Mouse (Mus musculus) left cerebral cortex, postnatal 14 days (tissue): ENCODE data around the gene Fam83f. TPM values are rescaled to one million over a fixed set of nuclear protein-coding genes. Genes with fewer than 3 reads are reported as not detected.

Source experiments
- DNase-seq, 2 experiments: peaks; one replicate each; pipeline ENCODE4 v3.0.0; 2021 to 2022; ENCODE audit warnings: low spot score in 2 of 2, mixed read lengths in 1 of 2
- intact Hi-C: fragments of 180-260 bp; cut with DNase I; formaldehyde crosslinking; loops from one replicate; pipeline ENCODE4 v1.15.1; 2025
- total RNA-seq, 2 experiments: library from RNA; stranded (reverse); gene quantifications; 2 replicates each; pipeline ENCODE4 v1.2.3; 2021

The Fam83f gene
- total RNA-seq, 2 experiments from 2014 or later: 0.37 to 0.53 TPM

- DNase-seq: no peak
- intact Hi-C loops: loop anchor here (5.0 kb wide), 1 partner anchor 614 kb away; no protein-coding TSS in a partner anchor
Observed at GRCm38 (mm10) chr15:80701481-80702257, 30.0 kb downstream of the Fam83f start.

GRCm38 (mm10) chr15:80702910-80703309 is 31.3 kb downstream of the Fam83f start:
- DNase-seq: peak in 1 of 2 experiments; percentile 36
- intact Hi-C loops: loop anchor here (5.0 kb wide), 1 partner anchor 616 kb away; no protein-coding TSS in a partner anchor

GRCm38 (mm10) chr15:80703495-80703894 is 31.8 kb downstream of the Fam83f start:
- intact Hi-C loops: loop anchor here (5.0 kb wide), 1 partner anchor 616 kb away; no protein-coding TSS in a partner anchor
- DNase-seq: no peak

GRCm38 (mm10) chr15:80704267-80704666 is 32.6 kb downstream of the Fam83f start:
- intact Hi-C loops: loop anchor here (2.0 to 5.0 kb wide), 2 partner anchors 439 to 617 kb away; partner anchors contain the start of gene Rps19bp1
- peak; percentile 83 to 86 for DNase-seq

- intact Hi-C loops: loop anchor here (2.0 to 5.0 kb wide), 4 partner anchors 171 to 441 kb away; partner anchors contain the start of gene Rps19bp1
- DNase-seq: peak; percentile 85 to 88
Observed at GRCm38 (mm10) chr15:80705828-80706549, 34.3 kb downstream of the Fam83f start.

GRCm38 (mm10) chr15:80706596-80706995 is 34.9 kb downstream of the Fam83f start:
- no peak for DNase-seq
- intact Hi-C loops: loop anchor here (2.0 to 5.0 kb wide), 3 partner anchors 171 to 240 kb away; no protein-coding TSS in a partner anchor

- intact Hi-C loops: loop anchor here (2.0 to 5.0 kb wide), 3 partner anchors 170 to 240 kb away; no protein-coding TSS in a partner anchor
- DNase-seq: peak; percentile 55 to 77
Observed at GRCm38 (mm10) chr15:80707088-80707487, 35.4 kb downstream of the Fam83f start.

- DNase-seq: peak in 1 of 2 experiments; percentile 67
- intact Hi-C loops: loop anchor here (5.0 kb wide), 2 partner anchors 168 to 188 kb away; no protein-coding TSS in a partner anchor
Observed at GRCm38 (mm10) chr15:80709593-80709992, 37.9 kb downstream of the Fam83f start.

GRCm38 (mm10) chr15:80710257-80710607 is 38.6 kb downstream of the Fam83f start:
- DNase-seq: no peak
- intact Hi-C loops: loop anchor here (2.0 kb wide), 1 partner anchor 89 kb away; no protein-coding TSS in a partner anchor

- intact Hi-C loops: loop anchor here (2.0 kb wide), 1 partner anchor 88 kb away; no protein-coding TSS in a partner anchor
- peak; percentile 99 for DNase-seq
Observed at GRCm38 (mm10) chr15:80710608-80711363, 39.1 kb downstream of the Fam83f start, which contains the start of gene Tnrc6b. Gene Tnrc6b, plus strand, starts transcription at chr15:80711313.

- intact Hi-C loops: loop anchor here (2.0 kb wide), 1 partner anchor 87 kb away; no protein-coding TSS in a partner anchor
Observed at GRCm38 (mm10) chr15:80711401-80712151, 39.9 kb downstream of the Fam83f start.

GRCm38 (mm10) chr15:80714299-80714698 is 42.7 kb downstream of the Fam83f start:
- intact Hi-C loops: no loop called here
- DNase-seq: no peak

More at GRCm38 (mm10) chr15:80711401-80712151, 39.9 kb downstream of the Fam83f start:
- DNase-seq: peak; percentile 65 to 83

GRCm38 (mm10) chr15:80716631-80717135 is 45.0 kb downstream of the Fam83f start:
- intact Hi-C loops: no loop called here
- no peak for DNase-seq

- intact Hi-C loops: no loop called here
Observed at GRCm38 (mm10) chr15:80717431-80717830, 45.8 kb downstream of the Fam83f start.

GRCm38 (mm10) chr15:80720249-80720648 is 48.6 kb downstream of the Fam83f start:
- intact Hi-C loops: no loop called here
- no peak for DNase-seq

More at GRCm38 (mm10) chr15:80717431-80717830, 45.8 kb downstream of the Fam83f start:
- no peak for DNase-seq

GRCm38 (mm10) chr15:80721861-80722260 is 50.2 kb downstream of the Fam83f start:
- intact Hi-C loops: no loop called here
- DNase-seq: no peak

GRCm38 (mm10) chr15:80722366-80722765 is 50.7 kb downstream of the Fam83f start:
- DNase-seq: no peak
- intact Hi-C loops: no loop called here

- intact Hi-C loops: no loop called here
- no peak for DNase-seq
Observed at GRCm38 (mm10) chr15:80729477-80729876, 57.8 kb downstream of the Fam83f start.
